ENCODE assay signal across 15 mouse cellular contexts in the genomic region with DNA sequence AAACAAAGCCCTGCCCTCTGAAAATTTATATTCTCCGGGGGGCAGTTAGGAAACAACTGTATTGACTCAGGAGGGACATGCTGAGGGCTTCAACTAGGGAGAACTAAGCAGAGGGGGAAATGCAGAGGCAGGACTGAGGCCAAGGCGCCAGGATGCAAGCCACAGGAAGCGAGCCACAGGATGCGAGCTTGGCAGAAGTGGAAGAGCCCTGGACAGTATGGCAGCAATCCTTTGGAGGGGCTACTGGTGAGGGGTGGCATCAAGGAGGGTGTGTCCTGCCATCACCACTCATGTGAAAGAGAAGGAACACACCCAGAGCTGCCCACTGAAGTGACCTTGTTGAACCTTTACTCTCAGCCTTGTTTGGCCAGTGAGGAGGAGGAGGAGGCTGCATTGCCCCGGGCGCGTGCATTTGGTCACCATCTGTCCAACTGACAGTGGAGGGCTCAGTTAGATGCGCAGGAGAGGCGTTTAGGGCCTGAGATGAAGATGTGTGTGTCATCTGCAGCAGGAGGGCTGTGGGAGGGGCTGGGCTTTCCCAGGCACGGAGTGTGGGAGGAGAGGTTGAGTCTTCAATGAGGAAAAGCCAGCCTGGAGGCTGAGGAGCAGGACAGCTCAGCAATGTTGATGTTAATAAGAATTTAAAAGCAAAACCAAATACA. TPM values are rescaled to one million over a fixed set of nuclear protein-coding genes. Genes with fewer than 3 reads are reported as not detected.
A peak's percentile ranks its signal among the peaks of the same experiment; 100 is the strongest.
DNase-seq lines count a peak whose midpoint lies in the region; ATAC-seq and TF ChIP-seq lines count a peak whose summit lies in the region.
"Had no signal": no experiment of that assay in that cellular context is flagged by ENCODE, and none has a peak within 500 bp of the region (broad histone marks: within the 10 kb centered on the region; RNA-seq: fewer than 3 reads in every experiment).

No protein-coding gene starts in this region.

- H3K4me3 ChIP-seq in kidney, postnatal 0 days (replicated peaks; ENCODE audit: low read depth, low read length) = no peak overlapping the region
- H3K4me3 ChIP-seq in hindbrain, embryonic 14.5 days (replicated peaks; ENCODE audit: low read length) = no peak overlapping the region
- H3K4me3 ChIP-seq: embryonic facial prominence, embryonic 12.5 days; layer of hippocampus, adult 2 months; limb, embryonic 13.5 days had no signal

- no peaks in the 10 kb centered on the region for H3K36me3 ChIP-seq in kidney, postnatal 0 days (ENCODE audit: insufficient read depth, low read length)
- no peaks in the 10 kb centered on the region for H3K36me3 ChIP-seq in hindbrain, embryonic 14.5 days (replicated peaks; ENCODE audit: control insufficient read depth, insufficient read depth)
- H3K36me3 ChIP-seq: embryonic facial prominence, embryonic 12.5 days; limb, embryonic 13.5 days had no signal

- H3K27ac ChIP-seq in kidney, postnatal 0 days = no peak overlapping the region
- H3K27ac ChIP-seq in hindbrain, embryonic 14.5 days = peak overlapping the region; percentile 16; the same call in 1 of the 2 replicates
- H3K27ac ChIP-seq: embryonic facial prominence, embryonic 12.5 days; layer of hippocampus, adult 2 months; limb, embryonic 13.5 days had no signal

- no peaks in the 10 kb centered on the region for H3K9me3 ChIP-seq in kidney, postnatal 0 days (replicated peaks; ENCODE audit: low read length)
- no peaks in the 10 kb centered on the region for H3K9me3 ChIP-seq in hindbrain, embryonic 14.5 days (ENCODE audit: control insufficient read depth, low read length)
- H3K9me3 ChIP-seq: embryonic facial prominence, embryonic 12.5 days; limb, embryonic 13.5 days had no signal

- 37% methylated on average over 10 of the region's 10 CpGs for WGBS in kidney, postnatal 0 days
- WGBS in hindbrain, embryonic 14.5 days = 62% methylated on average over 10 of the region's 10 CpGs

- no peaks in the 10 kb centered on the region for H3K4me1 ChIP-seq in kidney, postnatal 0 days (replicated peaks; ENCODE audit: insufficient read depth, low read length)
- H3K4me1 ChIP-seq in hindbrain, embryonic 14.5 days (replicated peaks; ENCODE audit: control insufficient read depth, insufficient read depth, low read length) = peaks cover 6% of the 10 kb centered on the region; the same call in 1 of the 2 replicates
- H3K4me1 ChIP-seq: embryonic facial prominence, embryonic 12.5 days; limb, embryonic 13.5 days had no signal

- no peaks in the 10 kb centered on the region for H3K27me3 ChIP-seq in kidney, postnatal 0 days (ENCODE audit: insufficient read depth, low read length)
- H3K27me3 ChIP-seq in hindbrain, embryonic 14.5 days (ENCODE audit: control insufficient read depth, insufficient read depth, low read length) = no peaks in the 10 kb centered on the region
- H3K27me3 ChIP-seq: embryonic facial prominence, embryonic 12.5 days; limb, embryonic 13.5 days had no signal

- no peak overlapping the region for H3K9ac ChIP-seq in kidney, postnatal 0 days (ENCODE audit: low read depth, low read length)
- no peak overlapping the region for H3K9ac ChIP-seq in hindbrain, embryonic 14.5 days
- H3K9ac ChIP-seq: embryonic facial prominence, embryonic 12.5 days; limb, embryonic 13.5 days had no signal

- no peak for TF ChIP-seq CTCF in kidney, postnatal 0 days (IDR thresholded peaks at IDR 0.05; ENCODE audit: low read depth)

- DNase-seq in kidney, postnatal 0 days (ENCODE audit: low spot score) = peak; percentile 57
- no peak for DNase-seq in kidney, adult 11 months
- peak; percentile 51 to 59 for DNase-seq in cerebellum, adult 18-20 months
- no peak for DNase-seq in hindbrain, embryonic 14.5 days (ENCODE audit: low spot score)
- no peak for DNase-seq in layer of hippocampus, postnatal 10 days (ENCODE audit: low spot score in 2 of 2)
- DNase-seq in gastrocnemius, adult 18-20 months (ENCODE audit: low spot score) = no peak
- DNase-seq: heart, adult 18-20 months had no signal

- no peak; the same call in 1 of the 2 replicates for ATAC-seq in kidney, postnatal 0 days (replicated peaks; ENCODE audit: low FRiP score, low read depth)
- peak; percentile 37; the same call in 1 of the 2 replicates for ATAC-seq in cerebellum, adult (ENCODE audit: insufficient number of reproducible peaks, low FRiP score, low TSS enrichment)
- no peak for ATAC-seq in hindbrain, embryonic 14.5 days (ENCODE audit: low FRiP score)
- ATAC-seq: midbrain, embryonic 16.5 days had no signal

- no peak overlapping the region for H3K4me2 ChIP-seq in kidney, postnatal 0 days (ENCODE audit: low read length)
- H3K4me2 ChIP-seq in hindbrain, embryonic 14.5 days (replicated peaks) = no peak overlapping the region
- H3K4me2 ChIP-seq: embryonic facial prominence, embryonic 12.5 days; limb, embryonic 13.5 days had no signal

RNA-seq across cellular contexts. Expression of a gene that starts 13.2 kb away (rescaled TPM):
- 26.0 and 27.4 TPM in 2 replicates for polyA plus RNA-seq in kidney, postnatal 0 days (2015; fragmentation: Nextera tagmentation; extraction: Ambion mirVana)
- polyA plus RNA-seq in hindbrain, embryonic 14.5 days (2014; fragmentation: Nextera tagmentation; extraction: Ambion mirVana) = 73.9 and 83.9 TPM in 2 replicates
- 100 to 1,000 TPM in 1 of 2 experiments, 10 to 100 TPM in 1; 94.1 to 100 TPM for total RNA-seq in layer of hippocampus, postnatal 10 days (2021)
- total RNA-seq in gastrocnemius, adult 18-20 months (2021) = under 1 TPM; 0.18 to 0.62 TPM

RNA-seq across cellular contexts. Expression of a gene that starts 27.9 kb away (rescaled TPM):
- not detected in 2 replicates for polyA plus RNA-seq in kidney, postnatal 0 days (2015; fragmentation: Nextera tagmentation; extraction: Ambion mirVana)
- not detected in 2 replicates for polyA plus RNA-seq in hindbrain, embryonic 14.5 days (2014; fragmentation: Nextera tagmentation; extraction: Ambion mirVana)
- total RNA-seq in layer of hippocampus, postnatal 10 days (2021) = under 1 TPM in 1 of 2 experiments, not detected in 1; 0.16 TPM
- not detected for total RNA-seq in gastrocnemius, adult 18-20 months (2021)
- total RNA-seq: heart, adult 18-20 months; hematopoietic stem cell, adult 5-6 weeks had no signal
- polyA plus RNA-seq: embryonic facial prominence, embryonic 12.5 days; limb, embryonic 13.5 days; lung, embryonic 16.5 days; midbrain, embryonic 16.5 days; urinary bladder, adult 2 months had no signal

Comparison
In these comparisons a context has a peak if more than half of its experiments do, and no peak if none do; other contexts are left out.
1. DNase-seq: peak in kidney, postnatal 0 days (single experiment) and cerebellum, adult 18-20 months (2 of 2); none in kidney, adult 11 months (single experiment), hindbrain, embryonic 14.5 days (single experiment), layer of hippocampus, postnatal 10 days (0 of 2) and gastrocnemius, adult 18-20 months (single experiment).
2. RNA of a gene that starts 13.2 kb away (total RNA-seq): 94.1 to 100 TPM in layer of hippocampus, postnatal 10 days; 0.18 to 0.62 TPM in gastrocnemius, adult 18-20 months; every median in the first group is over 10 times any median in the second.